Mouse (Mus musculus): ENCODE measurements around the gene 9530053A07Rik.
"Not testable (repeated sequence)": the region's sequence is repeated elsewhere in the genome, so short reads cannot be mapped to it uniquely, and the experiment has no call there.

Gene 9530053A07Rik

DNA sequence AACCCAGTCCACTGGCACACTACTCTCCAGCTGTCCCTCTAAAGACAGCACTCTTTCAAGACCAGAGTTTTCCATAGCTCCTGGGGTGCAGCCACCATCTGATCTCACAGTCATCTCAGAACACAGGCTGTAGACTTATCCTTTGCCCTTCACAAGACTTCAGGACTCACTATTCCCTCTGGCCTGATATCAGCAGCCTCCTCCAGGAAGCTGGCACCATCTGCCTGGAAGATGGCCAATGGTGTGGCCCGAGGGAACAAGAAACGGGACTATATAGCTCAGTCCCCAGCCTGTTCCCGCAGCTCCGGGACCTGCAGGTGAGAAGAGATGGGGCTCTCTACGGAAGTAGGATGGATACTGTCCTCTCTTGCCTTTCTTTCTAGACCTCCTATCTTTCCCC, at the start of gene 9530053A07Rik:
Gene 9530053A07Rik, plus strand, starts transcription at position 301 of the 400 bp plus-strand sequence.
- in situ Hi-C loops (cut with MboI, MseI), result no loop called here

DNA sequence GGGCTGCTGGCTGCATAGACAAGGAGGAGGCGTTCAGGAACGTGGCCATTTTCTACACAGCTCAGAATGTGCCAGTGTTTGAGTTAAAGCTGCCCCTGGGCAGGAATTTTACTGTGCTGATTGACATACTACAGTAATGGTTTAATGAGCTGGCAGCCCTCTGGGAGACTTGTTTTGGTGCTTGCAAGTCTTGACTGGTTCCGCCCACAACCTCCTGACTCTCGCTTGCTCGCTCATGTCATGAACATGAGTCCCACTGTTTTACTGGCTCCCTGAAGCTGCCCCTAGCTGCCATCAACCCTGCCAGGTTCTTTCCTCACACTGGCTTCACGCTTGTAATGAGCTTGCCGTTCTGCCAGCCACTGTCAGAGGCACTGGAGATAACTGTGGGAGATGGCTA, 45.1 kb upstream of the 9530053A07Rik start:
- in situ Hi-C loops (cut with MboI, MseI), result no loop called here

DNA sequence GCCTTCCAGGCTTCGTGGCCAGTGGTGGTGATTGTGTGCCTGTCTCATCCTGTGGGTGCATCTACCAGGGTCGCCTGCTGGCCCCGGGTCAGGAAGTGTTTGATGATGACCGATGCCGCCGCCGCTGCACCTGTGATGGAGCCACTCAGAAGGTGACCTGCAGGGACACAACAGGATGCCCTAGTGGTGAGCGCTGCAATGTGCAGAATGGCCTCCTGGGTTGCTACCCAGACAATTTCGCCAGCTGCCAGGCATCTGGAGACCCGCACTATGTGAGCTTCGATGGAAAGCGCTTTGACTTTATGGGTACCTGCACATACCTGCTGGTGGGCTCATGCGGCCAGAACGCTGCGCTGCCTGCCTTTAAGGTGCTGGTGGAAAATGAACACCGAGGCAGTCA, 43.0 kb upstream of the 9530053A07Rik start:
- in situ Hi-C loops (cut with MboI, MseI), result no loop called here

DNA sequence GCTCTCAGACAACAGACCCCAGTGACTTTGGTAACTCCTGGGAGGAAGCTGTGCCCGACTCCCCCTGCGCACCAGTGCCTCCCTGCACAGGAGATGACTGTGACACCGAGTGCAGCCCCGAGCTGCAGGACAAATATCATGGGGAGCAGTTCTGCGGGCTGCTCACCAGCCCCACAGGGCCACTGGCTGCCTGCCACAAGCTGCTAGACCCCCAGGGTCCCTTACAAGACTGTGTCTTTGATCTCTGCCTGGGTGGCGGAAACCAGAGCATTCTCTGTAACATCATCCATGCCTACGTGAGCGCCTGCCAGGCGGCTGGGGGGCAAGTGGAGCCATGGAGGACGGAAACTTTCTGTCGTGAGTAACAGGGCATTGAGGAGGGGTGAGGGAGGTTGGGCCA, 35.7 kb upstream of the 9530053A07Rik start:
- in situ Hi-C loops (cut with MboI, MseI), result no loop called here

DNA sequence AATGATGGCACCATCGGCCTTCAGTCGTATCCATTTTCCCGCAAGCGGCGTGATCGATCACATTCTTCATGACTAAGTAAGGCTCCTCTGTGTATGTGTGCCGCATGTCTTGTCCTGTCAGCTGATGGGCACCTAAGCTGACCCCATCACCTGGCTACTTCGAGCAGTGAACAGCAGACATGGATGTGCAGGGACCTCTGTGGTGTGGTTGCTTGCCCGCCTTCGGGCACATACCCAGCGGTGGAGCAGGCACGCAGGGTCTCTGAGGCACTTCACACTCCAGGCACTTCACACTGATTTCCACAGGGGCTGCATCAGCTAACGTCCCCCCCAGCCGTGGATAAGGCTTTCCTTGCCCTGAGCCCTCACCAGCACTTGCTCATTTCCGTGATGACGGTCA, 30.2 kb upstream of the 9530053A07Rik start:
- in situ Hi-C loops (cut with MboI, MseI), result no loop called here

DNA sequence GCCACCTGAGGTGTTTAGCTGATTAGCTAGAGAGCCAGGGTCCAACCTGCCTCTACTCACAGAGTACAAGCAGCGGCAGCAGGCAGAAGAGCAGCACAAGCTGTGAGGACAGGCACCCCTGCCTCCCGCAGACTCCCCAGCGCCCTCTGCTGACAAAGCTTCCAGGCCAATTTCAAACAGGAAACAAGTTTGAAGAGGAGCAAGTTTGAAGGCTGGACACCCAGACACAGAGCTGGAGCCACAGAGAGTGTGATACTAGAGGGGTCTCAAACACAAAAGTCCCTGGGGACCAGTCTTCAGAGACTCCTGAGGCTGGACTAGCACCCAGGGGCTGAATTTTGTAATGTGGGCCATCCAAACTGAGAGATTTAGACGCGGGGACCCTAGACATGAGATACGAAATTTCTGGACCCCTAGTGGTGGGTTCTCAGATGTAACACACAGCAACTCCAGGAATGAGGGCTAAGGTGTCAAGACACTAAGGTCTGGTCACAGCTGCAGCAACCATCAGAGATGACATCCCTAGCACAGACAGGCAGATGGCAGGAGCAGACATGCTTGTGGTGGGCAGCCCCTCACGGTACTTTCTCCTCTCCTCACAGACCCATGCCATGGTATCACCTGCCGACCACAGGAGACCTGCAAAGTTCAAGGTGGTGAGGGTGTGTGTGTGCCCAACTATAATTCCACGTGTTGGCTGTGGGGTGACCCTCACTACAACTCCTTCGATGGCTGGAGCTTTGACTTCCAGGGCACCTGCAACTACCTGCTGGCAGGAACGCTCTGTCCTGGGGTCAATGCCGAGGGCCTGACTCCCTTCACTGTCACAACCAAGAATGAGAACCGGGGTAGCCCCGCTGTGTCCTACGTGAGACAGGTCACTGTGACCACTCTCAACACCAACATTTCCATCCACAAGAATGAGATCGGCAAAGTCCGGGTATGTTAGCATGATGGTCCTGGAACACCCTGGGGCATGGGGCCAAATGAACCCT, 28.4 kb upstream of the 9530053A07Rik start:
- in situ Hi-C loops (cut with MboI, MseI), result loop anchor here (25.0 kb wide), 1 partner anchor 986 kb away; no protein-coding TSS in a partner anchor

DNA sequence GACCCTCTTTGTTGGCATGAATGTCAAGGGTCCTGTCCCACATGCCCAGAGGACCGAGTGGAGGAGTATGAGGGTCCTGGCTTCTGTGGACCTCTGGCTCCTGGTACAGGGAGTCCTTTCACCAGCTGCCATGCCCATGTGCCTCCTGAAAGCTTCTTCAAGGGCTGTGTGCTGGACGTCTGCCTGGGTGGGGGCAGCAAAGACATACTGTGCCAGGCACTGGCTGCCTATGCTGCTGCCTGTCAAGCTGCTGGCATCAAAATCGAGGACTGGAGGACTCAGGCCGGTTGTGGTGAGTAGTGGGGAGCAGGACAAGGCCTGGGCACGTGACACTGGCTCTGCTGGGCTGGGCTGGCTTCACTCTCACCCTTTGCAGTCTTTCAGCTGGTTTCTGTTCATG, 26.3 kb upstream of the 9530053A07Rik start:
- in situ Hi-C loops (cut with MboI, MseI), result loop anchor here (25.0 kb wide), 1 partner anchor 984 kb away; no protein-coding TSS in a partner anchor

DNA sequence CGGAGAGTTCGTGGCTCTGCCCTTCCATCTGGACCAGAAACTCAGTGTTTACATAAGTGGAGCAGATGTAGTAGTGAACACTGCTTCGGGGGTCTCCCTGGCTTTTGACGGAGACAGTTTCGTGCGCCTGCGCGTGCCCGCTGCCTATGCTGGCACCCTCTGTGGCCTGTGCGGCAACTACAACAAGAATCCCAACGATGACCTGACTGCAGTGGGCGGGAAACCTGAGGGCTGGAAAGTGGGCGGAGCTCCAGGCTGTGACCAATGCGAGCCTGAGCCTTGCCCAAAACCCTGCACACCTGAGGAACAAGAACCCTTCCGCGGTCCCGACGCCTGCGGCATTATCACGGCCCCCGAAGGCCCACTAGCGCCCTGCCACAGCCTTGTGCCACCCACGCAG, 24.6 kb upstream of the 9530053A07Rik start:
- in situ Hi-C loops (cut with MboI, MseI), result loop anchor here (5.0 to 25.0 kb wide), 2 partner anchors 53 to 983 kb away; no protein-coding TSS in a partner anchor

DNA sequence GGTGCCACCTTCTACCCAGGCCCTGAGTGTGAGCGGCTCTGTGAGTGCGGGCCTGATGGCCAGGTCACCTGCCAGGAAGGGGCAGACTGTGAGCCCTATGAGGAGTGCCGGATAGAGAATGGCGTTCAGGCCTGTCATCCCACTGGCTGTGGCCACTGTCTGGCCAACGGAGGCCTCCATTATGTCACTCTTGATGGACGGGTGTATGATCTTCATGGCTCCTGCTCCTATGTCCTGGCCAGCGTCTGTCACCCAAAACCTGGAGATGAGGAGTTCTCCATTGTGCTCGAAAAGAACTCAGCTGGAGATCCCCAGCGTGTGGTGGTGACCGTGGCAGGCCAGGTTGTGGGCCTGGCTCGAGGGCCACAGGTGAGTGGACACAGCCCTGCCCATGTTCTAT, 23.0 kb upstream of the 9530053A07Rik start:
- in situ Hi-C loops (cut with MboI, MseI), result loop anchor here (5.0 to 25.0 kb wide), 2 partner anchors 51 to 981 kb away; no protein-coding TSS in a partner anchor

DNA sequence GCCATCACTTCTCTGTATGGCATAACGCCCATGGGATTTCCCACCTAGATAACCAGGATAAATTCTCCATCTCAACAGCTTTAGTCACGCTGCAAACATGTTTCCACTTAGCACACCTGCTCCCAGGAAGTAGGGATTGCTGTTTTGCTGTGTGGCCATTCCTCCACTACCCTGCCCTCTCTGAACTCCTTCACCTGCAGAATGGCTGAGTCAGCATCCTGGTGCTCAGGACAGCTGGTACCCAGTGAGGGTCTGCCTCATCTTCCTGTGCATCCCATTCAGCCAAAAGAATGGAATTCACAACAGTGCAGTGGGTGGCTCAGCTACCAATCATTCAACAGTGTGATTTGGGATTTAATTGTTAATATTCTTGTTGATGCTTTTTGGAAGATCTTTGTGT, 14.6 kb upstream of the 9530053A07Rik start:
- in situ Hi-C loops (cut with MboI, MseI), result loop anchor here (5.0 to 25.0 kb wide), 2 partner anchors 743 to 973 kb away; no protein-coding TSS in a partner anchor

DNA sequence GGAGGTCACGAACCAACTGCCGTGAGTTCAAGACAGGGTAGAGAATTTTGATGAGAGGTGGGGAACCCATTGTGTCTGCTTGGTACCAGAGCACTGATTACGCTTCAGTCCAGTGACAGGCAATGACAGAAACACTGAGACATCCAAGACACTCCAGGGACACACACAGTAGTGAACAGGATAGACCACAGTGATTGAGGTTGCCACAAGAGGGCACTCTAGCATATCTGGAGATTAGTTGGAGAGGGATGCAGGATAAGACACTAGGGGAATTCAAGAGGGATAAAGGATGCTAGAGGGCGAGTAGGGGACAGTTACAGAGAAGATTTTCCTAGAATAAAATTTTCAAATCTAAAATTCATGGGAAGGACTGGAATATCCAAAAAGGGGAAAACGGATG, 8.3 kb downstream of the 9530053A07Rik start:
- in situ Hi-C loops (cut with MboI, MseI), result loop anchor here (10.0 kb wide), 1 partner anchor 263 kb away; no protein-coding TSS in a partner anchor

DNA sequence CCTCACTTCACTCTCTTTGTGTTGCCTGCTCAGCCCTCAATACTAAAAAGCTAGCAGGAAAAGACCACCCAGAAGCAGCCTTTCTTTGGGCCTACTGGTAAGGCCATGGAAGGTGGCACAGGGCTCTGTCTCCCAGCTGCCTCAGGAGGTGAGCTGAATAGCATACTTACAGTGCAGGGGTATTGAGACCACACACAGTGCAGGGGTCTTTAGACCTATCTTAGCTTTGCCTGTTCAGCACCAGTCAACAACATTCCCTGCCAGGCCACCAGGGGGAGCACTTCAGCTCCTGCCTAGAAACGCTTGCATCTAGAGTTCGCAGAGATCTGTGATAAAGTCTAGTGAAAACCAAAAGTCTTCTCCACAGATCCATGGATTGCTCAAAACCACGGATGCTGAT, 19.0 kb downstream of the 9530053A07Rik start:
- in situ Hi-C loops (cut with MboI, MseI), result no loop called here

DNA sequence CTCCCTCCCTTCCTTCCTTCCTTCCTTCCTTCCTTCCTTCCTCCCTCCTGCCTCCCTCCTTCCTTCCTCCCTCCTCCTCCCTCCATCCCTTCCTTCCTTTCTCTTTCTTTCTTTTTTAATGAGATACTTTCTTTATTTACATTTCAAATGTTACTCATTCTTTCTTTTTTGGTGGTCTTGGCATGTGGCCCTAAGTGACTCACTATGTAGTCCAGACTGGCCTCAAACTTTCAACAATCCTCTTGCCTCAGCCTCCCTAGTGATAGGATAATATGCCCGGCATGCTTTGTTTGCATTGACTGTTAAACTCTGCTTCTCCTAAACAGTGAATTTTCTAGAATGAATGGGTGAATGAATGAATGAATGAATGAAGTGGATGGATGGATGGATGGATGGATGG, 20.6 kb downstream of the 9530053A07Rik start:
- in situ Hi-C loops (cut with MboI, MseI), result no loop called here

DNA sequence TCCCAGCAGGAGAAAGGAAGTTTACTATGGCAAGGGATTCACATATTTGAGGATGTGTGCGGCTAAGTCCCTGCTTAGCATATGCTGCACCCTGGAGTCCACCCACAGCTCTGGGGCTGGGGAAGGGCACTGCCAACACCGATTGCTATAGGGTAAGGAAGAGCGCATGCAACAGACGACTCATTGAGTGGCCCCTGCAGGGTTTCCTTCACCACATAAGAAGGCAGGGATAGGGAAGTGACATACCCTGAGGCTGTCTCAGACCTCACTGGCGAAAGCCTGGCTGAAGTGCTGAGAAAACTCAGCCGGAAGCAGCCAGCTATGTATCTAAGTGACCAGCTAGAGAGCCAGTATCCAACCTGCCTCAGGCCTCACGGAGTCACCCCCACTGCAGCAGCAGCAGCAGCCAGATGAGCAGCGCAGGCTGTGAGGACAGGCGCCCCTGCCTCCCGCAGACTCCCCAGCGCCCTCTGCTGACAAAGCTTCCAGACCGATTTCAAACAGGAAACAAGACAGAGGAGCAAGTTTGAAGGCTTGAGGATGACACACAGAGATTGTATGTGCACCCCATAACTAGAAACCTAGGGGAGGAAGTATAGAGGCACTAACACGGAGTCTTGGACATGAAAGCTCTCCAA, 22.4 kb downstream of the 9530053A07Rik start:
- in situ Hi-C loops (cut with MboI, MseI), result no loop called here

DNA sequence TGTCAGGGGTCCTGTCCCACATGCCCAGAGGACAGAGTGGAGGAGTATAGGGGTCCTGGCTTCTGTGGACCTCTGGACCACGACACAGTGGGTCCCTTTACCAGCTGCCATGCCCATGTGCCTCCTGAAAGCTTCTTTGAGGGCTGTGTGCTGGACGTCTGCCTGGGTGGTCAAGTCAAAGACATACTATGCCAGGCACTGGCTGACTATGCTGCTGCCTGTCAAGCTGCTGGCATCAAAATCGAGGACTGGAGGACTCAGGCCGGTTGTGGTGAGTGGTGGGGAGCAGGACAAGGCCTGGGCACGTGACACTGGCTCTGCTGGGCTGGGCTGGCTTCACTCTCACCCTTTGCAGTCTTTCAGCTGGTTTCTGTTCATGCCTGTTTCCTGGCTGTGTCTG, 24.3 kb downstream of the 9530053A07Rik start:
- in situ Hi-C loops (cut with MboI, MseI), result not testable (repeated sequence)

DNA sequence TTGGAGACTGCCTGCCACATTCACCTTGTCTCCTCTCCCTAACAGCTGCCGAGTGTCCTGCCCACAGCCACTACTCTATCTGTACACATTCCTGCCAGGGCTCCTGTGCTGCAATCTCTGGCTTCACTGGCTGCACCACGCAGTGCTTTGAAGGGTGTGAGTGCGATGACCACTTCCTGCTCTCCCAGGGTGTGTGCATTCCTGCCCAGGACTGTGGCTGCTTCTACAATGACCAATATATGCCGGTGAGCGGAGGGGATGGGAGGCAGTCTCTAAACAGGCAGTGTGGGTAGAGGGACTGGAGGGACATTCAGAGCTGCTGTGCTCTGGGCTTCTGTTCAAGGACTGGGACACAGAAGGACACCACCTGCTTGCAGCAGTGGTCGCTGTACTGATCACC, 30.0 kb downstream of the 9530053A07Rik start:
- in situ Hi-C loops (cut with MboI, MseI), result loop anchor here (5.0 kb wide), 1 partner anchor 52 kb away; no protein-coding TSS in a partner anchor

DNA sequence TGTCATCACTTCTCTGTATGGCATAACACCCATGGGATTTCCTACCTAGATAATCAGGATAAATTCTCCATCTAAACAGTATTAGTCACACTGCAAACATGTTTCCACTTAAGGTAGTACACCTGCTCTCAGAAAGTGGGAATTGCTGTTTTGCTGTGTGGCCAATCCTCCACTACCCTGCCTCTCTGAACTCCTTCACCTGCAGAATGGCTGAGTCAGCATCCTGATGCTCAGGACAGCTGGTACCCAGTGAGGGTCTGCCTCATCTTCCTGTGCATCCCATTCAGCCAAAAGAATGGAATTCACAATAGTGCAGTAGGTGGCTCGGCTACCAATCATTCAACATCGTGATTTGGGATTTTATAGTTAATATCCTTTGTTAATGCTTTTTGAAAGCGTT, 30.6 kb downstream of the 9530053A07Rik start:
- in situ Hi-C loops (cut with MboI, MseI), result loop anchor here (5.0 to 10.0 kb wide), 2 partner anchors 53 to 105 kb away; partner anchors contain the start of gene Psmc4

DNA sequence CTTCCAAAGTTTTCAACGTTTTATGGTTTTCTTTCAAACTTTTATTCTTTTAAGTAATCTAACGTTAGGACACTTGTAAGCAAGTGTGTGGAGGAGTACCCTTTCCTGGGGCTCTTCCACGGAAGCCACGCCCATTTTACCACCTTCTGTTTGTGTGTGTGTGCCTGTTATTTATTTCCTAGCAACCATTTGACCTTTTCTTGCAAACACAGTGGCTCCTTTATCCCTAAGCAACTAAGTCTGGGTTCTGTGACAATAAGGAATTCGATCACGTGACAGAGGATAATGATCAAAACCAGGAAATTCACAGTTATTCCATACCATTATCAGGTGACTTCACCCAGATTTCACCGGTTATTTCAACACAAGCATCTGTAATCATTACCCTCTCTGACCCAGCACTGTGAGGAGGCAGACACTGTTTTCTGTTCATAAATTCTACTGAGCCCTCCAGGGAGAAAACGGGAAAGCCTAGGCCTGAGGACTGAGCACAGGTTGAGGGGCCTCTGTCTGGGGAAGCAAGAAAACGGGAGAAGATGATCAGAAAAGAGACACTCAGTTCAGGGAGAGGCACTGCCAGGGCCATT, 32.0 kb downstream of the 9530053A07Rik start:
- in situ Hi-C loops (cut with MboI, MseI), result loop anchor here (10.0 kb wide), 1 partner anchor 106 kb away; the partner anchor contains the start of gene Psmc4

DNA sequence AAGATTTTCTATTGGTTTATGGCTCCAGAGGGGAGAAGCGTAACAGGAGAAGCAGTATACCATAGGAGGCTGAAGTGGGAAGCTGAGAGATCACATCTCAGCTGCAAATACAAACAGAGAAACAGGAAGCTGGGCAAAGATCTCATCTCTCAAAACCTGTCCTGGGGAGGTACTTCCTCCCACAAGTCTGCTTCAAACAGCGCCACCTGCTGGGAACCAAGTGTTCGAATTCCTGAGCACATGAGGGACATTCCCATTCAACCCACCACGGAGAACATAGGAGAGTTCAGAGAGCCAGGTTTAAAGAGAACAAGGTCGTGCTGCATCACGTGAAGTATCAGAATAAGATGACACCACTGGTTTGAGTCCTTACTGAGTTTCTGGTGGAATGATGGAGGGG, 36.1 kb downstream of the 9530053A07Rik start:
- in situ Hi-C loops (cut with MboI, MseI), result loop anchor here (10.0 kb wide), 1 partner anchor 111 kb away; the partner anchor contains the start of gene Psmc4

DNA sequence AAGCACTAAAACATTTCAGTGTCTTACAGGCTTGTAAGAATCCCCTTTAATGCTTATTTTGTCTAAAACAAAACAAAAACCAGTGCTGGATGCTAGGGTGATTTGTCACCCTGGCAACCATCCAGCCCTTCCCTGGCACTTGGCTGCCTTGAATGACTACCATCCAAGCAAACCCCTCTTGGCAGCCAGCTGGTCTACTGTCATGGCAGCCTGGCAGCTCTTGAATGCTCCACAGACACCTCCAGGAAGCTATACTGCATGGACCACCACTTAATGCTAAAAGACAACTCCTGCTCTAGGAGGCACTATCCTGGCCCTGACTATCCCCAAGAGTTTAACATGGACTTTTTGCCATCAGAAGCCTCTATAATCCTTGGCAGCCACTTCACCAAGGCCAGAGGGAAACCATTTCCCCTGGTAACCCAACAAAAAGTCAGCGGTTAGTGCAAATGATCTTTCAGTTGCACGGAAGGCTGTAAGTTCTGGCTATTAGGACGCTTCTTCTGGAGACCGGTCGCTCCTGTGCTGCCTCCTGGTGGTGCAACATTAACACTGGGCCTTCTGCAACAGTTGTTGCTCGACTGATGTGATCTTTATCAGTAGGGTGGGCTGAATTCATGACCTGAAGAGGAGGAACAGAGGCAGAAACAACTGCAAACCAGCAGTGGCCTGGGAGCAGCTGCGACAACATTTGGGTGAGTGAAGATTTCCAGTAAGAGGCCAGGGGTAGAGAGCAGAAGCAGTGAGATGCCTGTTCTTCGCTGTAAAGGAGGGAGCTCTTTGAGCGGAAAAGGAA, 39.3 kb downstream of the 9530053A07Rik start:
- in situ Hi-C loops (cut with MboI, MseI), result loop anchor here (10.0 kb wide), 1 partner anchor 114 kb away; the partner anchor contains the start of gene Psmc4

All from T-helper 2 cell (primary cell).